Mouse (Mus musculus) ES-Bruce4 (cell line): ENCODE measurements around the gene Plekhh2. TPM values are rescaled to one million over a fixed set of nuclear protein-coding genes. Genes with fewer than 3 reads are reported as not detected.

Experiments used
- H3K27ac ChIP-seq: 2 replicates; pipeline ENCODE4 v1.5.1; 2012; ENCODE audit warnings: low read length, inconsistent platforms; ENCODE audit not compliant: insufficient read depth
- H3K27me3 ChIP-seq: 2 replicates; pipeline ENCODE4 v1.6.1; 2012; ENCODE audit warnings: mild to moderate bottlenecking, low read length, inconsistent platforms; ENCODE audit not compliant: control insufficient read depth, poor library complexity, insufficient read depth, severe bottlenecking
- H3K36me3 ChIP-seq: 2 replicates; pipeline ENCODE4 v1.6.1; 2012; ENCODE audit warnings: inconsistent platforms, mild to moderate bottlenecking, low read length, moderate library complexity; ENCODE audit not compliant: control insufficient read depth, poor library complexity, insufficient read depth, severe bottlenecking
- H3K4me1 ChIP-seq: one replicate; pipeline ENCODE4 v1.8.1; 2011; ENCODE audit warnings: low read length; ENCODE audit not compliant: control insufficient read depth, insufficient read depth
- H3K4me3 ChIP-seq: 2 replicates; pipeline ENCODE4 v1.5.1; 2011; ENCODE audit warnings: low read depth, mild to moderate bottlenecking, low read length
- H3K9ac ChIP-seq: 2 replicates; pipeline ENCODE4 v1.6.1; 2012; ENCODE audit warnings: low read depth, mild to moderate bottlenecking, inconsistent platforms; ENCODE audit not compliant: poor library complexity, severe bottlenecking
- H3K9me3 ChIP-seq: replicated peaks from 2 replicates; pipeline ENCODE4 v1.6.1; 2012; ENCODE audit warnings: mild to moderate bottlenecking, low read length, inconsistent platforms; ENCODE audit not compliant: control insufficient read depth, poor library complexity, insufficient read depth, severe bottlenecking
- CTCF ChIP-seq: IDR thresholded peaks from one replicate; pipeline ENCODE4 v1.8.1; 2011; ENCODE audit warnings: low read depth, low read length
- EP300 ChIP-seq: IDR thresholded peaks from 2 replicates; pipeline ENCODE4 v1.6.1; 2011; ENCODE audit warnings: low read depth, low read length; ENCODE audit not compliant: insufficient read depth
- POLR2A ChIP-seq: IDR thresholded peaks from one replicate; pipeline ENCODE4 v1.8.1; 2011; ENCODE audit warnings: low read length; ENCODE audit not compliant: insufficient read depth
- polyA plus RNA-seq: library from polyadenylated mRNA; stranded (reverse); fragments of >200 nt; gene quantifications from 2 replicates; pipeline ENCODE4 v1.2.4, GENCODE M21; 2011; ENCODE audit warnings: low read depth; ENCODE audit not compliant: missing spikeins, insufficient read depth, insufficient read length

Gene Plekhh2
- polyA plus RNA-seq, 1 experiment, result 10.5 TPM

DNA sequence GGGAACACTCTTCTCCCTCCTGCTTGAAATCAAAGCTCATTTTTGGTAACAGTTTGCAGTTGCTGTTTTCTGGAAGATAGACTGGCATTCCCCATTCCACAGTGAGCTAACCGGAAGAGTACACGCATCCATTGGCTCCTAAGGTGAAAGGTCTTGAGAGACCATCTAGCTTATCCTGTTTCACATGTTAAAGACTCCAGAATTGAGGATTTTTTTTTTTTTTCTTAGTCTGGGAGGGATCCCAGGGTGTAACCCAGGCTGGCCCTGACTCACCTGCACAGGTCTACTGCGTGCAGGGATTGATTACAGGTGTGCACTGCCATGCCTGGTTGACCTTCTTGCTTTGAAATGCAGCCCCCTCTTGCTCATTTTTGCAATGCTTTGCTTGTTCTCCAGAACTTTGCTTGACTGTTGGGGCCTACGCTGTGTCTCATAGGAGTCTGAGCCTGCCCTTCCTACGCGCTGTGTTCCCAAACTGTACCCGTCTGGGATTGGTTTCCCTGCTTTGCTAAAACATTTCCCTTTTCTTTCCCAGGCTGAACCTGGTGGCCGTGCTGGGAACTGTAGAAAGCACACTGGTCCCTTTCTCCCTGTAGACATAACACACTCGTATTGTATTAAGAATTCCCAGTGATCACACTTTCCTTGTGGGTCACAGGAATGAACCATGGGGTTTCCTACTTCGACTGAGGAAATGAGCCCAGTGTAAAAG is 92.2 kb downstream of the Plekhh2 start:
- Histone ChIP-seq H3K9me3 (no peaks in the 10 kb centered on the region), H3K27ac (no peak overlapping the region)

DNA sequence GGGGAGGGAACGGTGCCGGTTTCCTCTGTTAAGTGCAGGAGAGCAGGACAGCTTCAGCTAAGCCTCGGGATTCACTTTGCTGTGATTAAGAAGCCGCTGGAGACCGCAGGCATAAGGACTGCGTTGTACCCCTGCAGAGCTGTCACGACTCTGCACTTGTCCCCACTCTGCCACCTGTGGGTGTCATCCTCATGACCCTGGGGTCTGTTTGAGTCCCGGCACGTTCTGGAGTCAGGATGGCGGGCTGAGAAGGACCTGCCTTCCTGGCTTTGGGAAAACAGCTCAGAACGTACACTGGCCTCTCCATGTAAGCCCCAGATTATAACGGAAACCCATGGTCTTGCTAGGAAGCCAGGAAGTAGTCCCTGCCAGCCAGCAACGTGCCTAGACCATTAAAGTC is 95.3 kb downstream of the Plekhh2 start:
- Histone ChIP-seq H3K4me3 (no peak overlapping the region), H3K27me3 (no peaks in the 10 kb centered on the region), H3K9me3 (no peaks in the 10 kb centered on the region), H3K27ac (no peak overlapping the region), H3K9ac (no peak overlapping the region), H3K4me1 (no peaks in the 10 kb centered on the region), H3K36me3 (no peaks in the 10 kb centered on the region)
- no peak for TF ChIP-seq POLR2A
- no peak for TF ChIP-seq CTCF
- TF ChIP-seq EP300, result no peak

More for the DNA sequence above, 92.2 kb downstream of the Plekhh2 start:
- no peaks in the 10 kb centered on the region for H3K27me3 ChIP-seq
- no peaks in the 10 kb centered on the region for H3K36me3 ChIP-seq
- H3K4me3 ChIP-seq, result no peak overlapping the region
- H3K9ac ChIP-seq, result no peak overlapping the region
- no peaks in the 10 kb centered on the region for H3K4me1 ChIP-seq
- TF ChIP-seq POLR2A (no peak), EP300 (no peak), CTCF (no peak)

DNA sequence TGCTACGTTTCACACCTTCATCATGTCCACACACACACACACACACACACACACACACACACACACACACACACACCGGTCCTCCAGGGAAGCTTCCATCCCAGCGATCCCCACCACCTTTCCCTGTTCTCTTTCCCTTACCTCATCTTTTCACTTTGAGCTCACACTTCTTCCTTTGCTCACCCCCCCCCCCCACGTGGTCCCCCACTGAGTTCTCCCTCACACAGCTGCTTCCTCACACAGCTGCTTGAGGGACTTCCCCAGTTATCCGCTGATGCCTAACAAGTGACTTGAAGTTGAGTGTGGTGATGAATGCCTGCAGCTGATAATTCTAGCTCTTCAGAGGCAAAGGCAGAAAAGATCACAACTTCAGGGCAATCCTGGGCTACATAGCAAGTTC is 95.9 kb downstream of the Plekhh2 start:
- Histone ChIP-seq H3K27me3 (no peaks in the 10 kb centered on the region), H3K4me1 (no peaks in the 10 kb centered on the region), H3K4me3 (no peak overlapping the region), H3K9ac (no peak overlapping the region), H3K36me3 (no peaks in the 10 kb centered on the region), H3K27ac (no peak overlapping the region), H3K9me3 (no peaks in the 10 kb centered on the region)
- TF ChIP-seq EP300 (no peak), CTCF (no peak), POLR2A (no peak)

DNA sequence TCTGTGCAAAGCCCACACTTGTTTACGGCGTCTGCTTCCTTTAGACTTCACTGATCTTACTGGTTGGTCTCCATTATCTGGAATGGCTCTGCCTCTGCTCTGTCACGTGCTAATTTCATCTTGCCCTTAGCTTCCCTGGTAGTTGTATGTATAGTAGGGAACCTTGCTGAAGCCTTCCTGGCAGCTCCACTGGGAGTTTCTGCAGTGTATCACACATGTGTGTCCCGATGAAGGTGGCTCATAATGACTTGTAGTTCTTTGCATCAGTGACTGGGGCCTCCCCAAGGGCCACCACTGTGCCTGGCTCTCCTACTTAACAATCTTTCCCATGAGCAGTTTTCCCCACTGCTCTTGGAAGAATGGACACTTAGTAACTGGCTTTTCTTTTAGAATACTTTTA is 96.9 kb downstream of the Plekhh2 start:
- Histone ChIP-seq H3K4me1 (no peaks in the 10 kb centered on the region), H3K27ac (no peak overlapping the region), H3K9me3 (no peaks in the 10 kb centered on the region), H3K27me3 (no peaks in the 10 kb centered on the region), H3K4me3 (no peak overlapping the region), H3K36me3 (no peaks in the 10 kb centered on the region), H3K9ac (no peak overlapping the region)
- no peak for TF ChIP-seq CTCF
- no peak for TF ChIP-seq EP300
- no peak for TF ChIP-seq POLR2A

DNA sequence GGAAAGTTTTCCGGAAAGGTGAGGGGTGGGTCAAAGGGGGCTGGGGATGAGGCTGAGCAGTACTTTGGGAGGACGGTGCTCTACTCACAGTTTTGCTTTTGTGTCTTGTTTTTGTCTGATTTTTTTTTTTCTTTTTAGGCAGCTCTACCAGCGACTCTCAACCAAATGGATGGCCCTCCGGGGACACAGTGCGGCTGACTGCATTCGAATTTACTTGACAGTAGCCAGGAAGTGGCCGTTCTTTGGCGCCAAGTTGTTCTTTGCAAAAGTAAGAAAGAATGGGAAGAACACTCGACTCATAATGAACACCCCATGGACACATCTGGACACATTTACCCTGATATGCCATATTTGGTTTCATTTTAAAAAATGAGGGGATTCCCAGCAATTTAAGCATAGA is 99.8 kb downstream of the Plekhh2 start:
- no peak for TF ChIP-seq POLR2A
- no peak for TF ChIP-seq EP300
- no peaks in the 10 kb centered on the region for H3K36me3 ChIP-seq
- H3K4me1 ChIP-seq, result no peaks in the 10 kb centered on the region
- no peaks in the 10 kb centered on the region for H3K27me3 ChIP-seq
- no peak overlapping the region for H3K27ac ChIP-seq
- no peak overlapping the region for H3K4me3 ChIP-seq
- H3K9me3 ChIP-seq, result no peaks in the 10 kb centered on the region
- H3K9ac ChIP-seq, result no peak overlapping the region

DNA sequence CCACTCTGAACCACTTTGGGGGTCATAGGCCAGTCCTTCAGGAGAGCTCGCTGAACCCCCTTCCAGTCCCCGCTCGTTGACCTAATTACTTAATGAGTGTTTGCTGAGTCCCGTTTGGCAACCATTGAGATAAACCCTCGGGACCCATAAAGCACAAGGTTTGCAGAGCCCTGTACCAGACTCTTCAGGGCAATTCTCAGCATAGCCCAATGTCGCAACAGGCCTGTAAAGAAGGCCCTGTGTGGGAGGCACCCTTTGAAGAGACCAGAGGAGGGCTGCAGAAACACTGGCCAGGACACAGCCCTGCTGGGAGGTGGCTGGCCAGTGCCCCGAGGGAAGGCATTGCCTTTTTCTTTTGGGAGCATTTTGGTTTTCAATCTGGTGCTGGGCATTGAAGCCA is 100.3 kb downstream of the Plekhh2 start:
- H3K4me3 ChIP-seq, result no peak overlapping the region

More for the DNA sequence above, 100.3 kb downstream of the Plekhh2 start:
- Histone ChIP-seq H3K36me3 (no peaks in the 10 kb centered on the region), H3K4me1 (no peaks in the 10 kb centered on the region), H3K27me3 (no peaks in the 10 kb centered on the region), H3K9ac (no peak overlapping the region), H3K27ac (no peak overlapping the region), H3K9me3 (no peaks in the 10 kb centered on the region)
- no peak for TF ChIP-seq EP300
- no peak for TF ChIP-seq CTCF
- TF ChIP-seq POLR2A, result no peak
